Mouse (Mus musculus) liver, postnatal 0 days (tissue): Measurements from ENCODE around the gene Trim46.

Experiments used
- CTCF ChIP-seq: sonication (generic); IDR thresholded peaks from 2 replicates; pipeline ENCODE4 v1.5.1; 2016; ENCODE audit warnings: antibody characterized with exemption, low read depth
- EP300 ChIP-seq: IDR thresholded peaks from 2 replicates; pipeline ENCODE4 v1.6.1; 2016; ENCODE audit warnings: antibody characterized with exemption, low read depth, mild to moderate bottlenecking

GRCm38 (mm10) chr3:89237682-89238081, 8.4 kb downstream of the Trim46 start:
- TF ChIP-seq CTCF, result no peak
- TF ChIP-seq EP300, result no peak
